Mouse (Mus musculus) heart, adult 2 months (tissue): ENCODE measurements around the gene Gsdma2. TPM values are rescaled to one million over a fixed set of nuclear protein-coding genes. Genes with fewer than 3 reads are reported as not detected.
"Not testable (repeated sequence)": the region's sequence is repeated elsewhere in the genome, so short reads cannot be mapped to it uniquely, and the experiment has no call there.

ENCODE experiments used
- DNase-seq, 2 experiments: peaks; one replicate each; pipeline ENCODE4 v3.0.0; 2021
- H3K27ac ChIP-seq: fragments of 200-600 bp; 2 replicates; pipeline ENCODE4 v1.8.1; 2022
- H3K27me3 ChIP-seq: fragments of 200-500 bp; 2 replicates; pipeline ENCODE4 v1.6.1; 2012; ENCODE audit warnings: mild to moderate bottlenecking, low read length, inconsistent platforms, mixed read lengths; ENCODE audit not compliant: control insufficient read depth, insufficient read depth
- H3K36me3 ChIP-seq: fragments of 200-500 bp; 2 replicates; pipeline ENCODE4 v1.6.1; 2012; ENCODE audit warnings: low read length, inconsistent platforms; ENCODE audit not compliant: control insufficient read depth, insufficient read depth
- H3K4me1 ChIP-seq: fragments of 200-500 bp; 2 replicates; pipeline ENCODE4 v1.6.1; 2011; ENCODE audit warnings: low read length; ENCODE audit not compliant: control insufficient read depth, insufficient read depth
- H3K4me3 ChIP-seq: fragments of 200-600 bp; 2 replicates; pipeline ENCODE4 v1.8.1; 2022
- H3K79me2 ChIP-seq: fragments of 200-500 bp; replicated peaks from 2 replicates; pipeline ENCODE4 v1.6.1; 2012; ENCODE audit warnings: mild to moderate bottlenecking, inconsistent platforms, low read length, moderate library complexity, mixed read lengths; ENCODE audit not compliant: control insufficient read depth, insufficient read depth
- H3K9ac ChIP-seq: fragments of 200-500 bp; 2 replicates; pipeline ENCODE4 v1.6.1; 2012; ENCODE audit warnings: low read depth, mild to moderate bottlenecking, control low read depth, inconsistent platforms, low read length, mixed read lengths
- CTCF ChIP-seq: fragments of 200-600 bp; IDR thresholded peaks from 2 replicates; pipeline ENCODE4 v1.8.1; 2022; ENCODE audit warnings: antibody characterized with exemption, mild to moderate bottlenecking, moderate library complexity
- EP300 ChIP-seq: fragments of 200-500 bp; IDR thresholded peaks from 2 replicates; pipeline ENCODE4 v1.6.1; 2011; ENCODE audit warnings: low read depth, low read length, control low read depth; ENCODE audit not compliant: insufficient read depth
- POLR2A ChIP-seq: fragments of 200-500 bp; IDR thresholded peaks from 2 replicates; pipeline ENCODE4 v1.6.1; 2011; ENCODE audit warnings: mild to moderate bottlenecking, low read depth, low read length, control low read depth; ENCODE audit not compliant: insufficient read depth
- WGBS: fragments of 180-500 bp; shearing (Covaris S2); methylation state at CpG from one replicate; pipeline ENCODE4 v1.1.7; 2018; 5-methylcytosine and 5-hydroxymethylcytosine counted together
- intact Hi-C: fragments of 180-260 bp; cut with DNase I; formaldehyde crosslinking; loops from one replicate; pipeline ENCODE4 v1.15.1; 2025
- polyA plus RNA-seq: library from polyadenylated mRNA; depleted of rRNA; stranded (reverse); fragments of >200 nt; gene quantifications from 2 replicates; pipeline ENCODE4 v1.2.3, GENCODE M21; 2012
- total RNA-seq, 2 experiments: library from RNA; stranded (reverse); gene quantifications; 2 replicates each; pipeline ENCODE4 v1.2.3; 2021

The Gsdma2 gene
- total and polyA plus RNA-seq, 3 experiments: not detected

GRCm38 (mm10) chr11:98671857-98672256 is 25.3 kb downstream of the Gsdma2 start:
- WGBS: 29% methylated on average over 5 of the region's 5 CpGs
- Histone ChIP-seq H3K27me3 (peaks cover 1% of the 10 kb centered on the region), H3K36me3 (no peaks in the 10 kb centered on the region), H3K27ac (no peak overlapping the region), H3K4me3 (no peak overlapping the region), H3K9ac (no peak overlapping the region), H3K4me1 (no peaks in the 10 kb centered on the region), H3K79me2 (no peaks in the 10 kb centered on the region)
- TF ChIP-seq CTCF: no peak
- TF ChIP-seq POLR2A: no peak
- no peak for TF ChIP-seq EP300
- DNase-seq: no peak
- intact Hi-C loops: no loop called here

- Histone ChIP-seq H3K4me3 (no peak overlapping the region), H3K4me1 (no peaks in the 10 kb centered on the region), H3K79me2 (no peaks in the 10 kb centered on the region), H3K27me3 (peaks cover 1% of the 10 kb centered on the region), H3K9ac (no peak overlapping the region), H3K27ac (no peak overlapping the region), H3K36me3 (no peaks in the 10 kb centered on the region)
- 62% methylated on average over 5 of the region's 5 CpGs for WGBS
- no peak for DNase-seq
- intact Hi-C loops: no loop called here
- TF ChIP-seq CTCF (no peak), POLR2A (no peak), EP300 (no peak)
These were observed 25.9 kb downstream of the Gsdma2 start for GRCm38 (mm10) chr11:98672482-98672881.

- intact Hi-C loops, H3K79me2 ChIP-seq, H3K4me1 ChIP-seq, H3K27ac ChIP-seq, H3K36me3 ChIP-seq, H3K27me3 ChIP-seq, H3K9ac ChIP-seq, H3K4me3 ChIP-seq: not testable (repeated sequence)
- WGBS: 4% methylated on average over 7 of the region's 7 CpGs
- peak; percentile 62 for TF ChIP-seq CTCF
- peak; percentile 52 to 61 for DNase-seq
These were observed 26.6 kb downstream of the Gsdma2 start for GRCm38 (mm10) chr11:98673136-98673535.

- DNase-seq: no peak
- Histone ChIP-seq H3K36me3 (no peaks in the 10 kb centered on the region), H3K79me2 (no peaks in the 10 kb centered on the region), H3K9ac (no peak overlapping the region), H3K4me3 (no peak overlapping the region), H3K27me3 (no peaks in the 10 kb centered on the region), H3K4me1 (no peaks in the 10 kb centered on the region), H3K27ac (no peak overlapping the region)
- 33% methylated on average over 7 of the region's 7 CpGs for WGBS
- TF ChIP-seq EP300 (no peak), CTCF (no peak), POLR2A (no peak)
- intact Hi-C loops: no loop called here
These were observed 29.3 kb downstream of the Gsdma2 start for GRCm38 (mm10) chr11:98675829-98676363.

- Histone ChIP-seq H3K4me1 (peaks cover 1% of the 10 kb centered on the region), H3K79me2 (peaks cover 4% of the 10 kb centered on the region), H3K9ac (no peak overlapping the region), H3K27me3 (no peaks in the 10 kb centered on the region), H3K4me3 (no peak overlapping the region), H3K36me3 (no peaks in the 10 kb centered on the region; the same call in 1 of the 2 replicates), H3K27ac (no peak overlapping the region)
- 96% methylated on average over 1 of the region's 1 CpGs for WGBS
- TF ChIP-seq CTCF: peak; percentile 25
- TF ChIP-seq POLR2A: no peak
- DNase-seq: no peak
- intact Hi-C loops: no loop called here
These were observed 33.5 kb downstream of the Gsdma2 start for GRCm38 (mm10) chr11:98680023-98680422.

GRCm38 (mm10) chr11:98680595-98680994 is 34.0 kb downstream of the Gsdma2 start:
- H3K27me3 ChIP-seq, H3K4me3 ChIP-seq, H3K36me3 ChIP-seq, intact Hi-C loops, H3K27ac ChIP-seq, H3K9ac ChIP-seq, DNase-seq, H3K4me1 ChIP-seq, H3K79me2 ChIP-seq: not testable (repeated sequence)
- WGBS: 97% methylated on average over 4 of the region's 4 CpGs

GRCm38 (mm10) chr11:98681186-98681585 is 34.6 kb downstream of the Gsdma2 start:
- Histone ChIP-seq H3K27me3 (no peaks in the 10 kb centered on the region), H3K27ac (no peak overlapping the region), H3K4me3 (no peak overlapping the region), H3K9ac (no peak overlapping the region), H3K4me1 (peaks cover 1% of the 10 kb centered on the region), H3K36me3 (no peaks in the 10 kb centered on the region; the same call in 1 of the 2 replicates), H3K79me2 (peaks cover 4% of the 10 kb centered on the region)
- intact Hi-C loops: no loop called here
- WGBS: 75% methylated on average over 4 of the region's 4 CpGs
- TF ChIP-seq CTCF (no peak), EP300 (no peak), POLR2A (no peak)
- DNase-seq: no peak
